Mouse (Mus musculus) forebrain, embryonic 12.5 days (tissue): Measurements from ENCODE around the gene Cyp4f39. TPM values are rescaled to one million over a fixed set of nuclear protein-coding genes. Genes with fewer than 3 reads are reported as not detected.
"Not testable (repeated sequence)": the region's sequence is repeated elsewhere in the genome, so short reads cannot be mapped to it uniquely, and the experiment has no call there.

Experiments used
- ATAC-seq: fragments of 200-750 bp; cut with Nextera tagmentation; 2 replicates; pipeline ENCODE4 v1.8.0; 2017; ENCODE audit warnings: moderate TSS enrichment; ENCODE audit not compliant: low FRiP score
- H3K27ac ChIP-seq: fragments of 300-500 bp; sonication (generic); 2 replicates; pipeline ENCODE4 v1.5.1; 2016; ENCODE audit warnings: mild to moderate bottlenecking
- H3K27me3 ChIP-seq: fragments of 300-500 bp; sonication (generic); 2 replicates; pipeline ENCODE4 v1.6.1; 2016; ENCODE audit warnings: mild to moderate bottlenecking
- H3K36me3 ChIP-seq: fragments of 300-500 bp; sonication (generic); replicated peaks from 2 replicates; pipeline ENCODE4 v1.6.1; 2016; ENCODE audit warnings: mild to moderate bottlenecking
- H3K4me1 ChIP-seq: fragments of 300-500 bp; sonication (generic); 2 replicates; pipeline ENCODE4 v1.6.1; 2016
- H3K4me2 ChIP-seq: fragments of 300-500 bp; sonication (generic); 2 replicates; pipeline ENCODE4 v1.6.1; 2016; ENCODE audit warnings: mild to moderate bottlenecking, moderate library complexity
- H3K4me3 ChIP-seq: fragments of 300-500 bp; sonication (generic); replicated peaks from 2 replicates; pipeline ENCODE4 v1.5.1; 2016; ENCODE audit warnings: mild to moderate bottlenecking
- H3K9ac ChIP-seq: fragments of 300-500 bp; sonication (generic); 2 replicates; pipeline ENCODE4 v1.6.1; 2016; ENCODE audit warnings: mild to moderate bottlenecking
- H3K9me3 ChIP-seq: fragments of 300-500 bp; sonication (generic); 2 replicates; pipeline ENCODE4 v1.6.1; 2016
- WGBS: fragments of 180-500 bp; shearing (Covaris S2); methylation state at CpG from one replicate; pipeline ENCODE4 v1.1.7; 2016; 5-methylcytosine and 5-hydroxymethylcytosine counted together
- polyA plus RNA-seq: library from polyadenylated mRNA; unstranded; fragments of >200 nt; fragmentation: Nextera tagmentation; extraction: Ambion mirVana; gene quantifications from 2 replicates; pipeline ENCODE4 v1.2.1, GENCODE M21; 2016

Cyp4f39 gene
- polyA plus RNA-seq, 1 experiment from 2014 or later, result 0.22 TPM

GRCm38 (mm10) chr17:32477204-32477603 lies 24.7 kb downstream of the Cyp4f39 start:
- 95% methylated on average over 1 of the region's 1 CpGs for WGBS
- Histone ChIP-seq H3K4me3 (no peak overlapping the region), H3K4me2 (no peak overlapping the region), H3K36me3 (no peaks in the 10 kb centered on the region), H3K9me3 (no peaks in the 10 kb centered on the region), H3K4me1 (no peaks in the 10 kb centered on the region), H3K9ac (no peak overlapping the region), H3K27ac (no peak overlapping the region), H3K27me3 (peaks cover 14% of the 10 kb centered on the region; the same call in 1 of the 2 replicates)
- ATAC-seq, result no peak

GRCm38 (mm10) chr17:32478727-32479126 lies 26.2 kb downstream of the Cyp4f39 start:
- Histone ChIP-seq H3K4me2 (no peak overlapping the region), H3K27ac (no peak overlapping the region), H3K27me3 (peaks cover 20% of the 10 kb centered on the region), H3K36me3 (no peaks in the 10 kb centered on the region), H3K4me1 (peaks cover 5% of the 10 kb centered on the region; the same call in 1 of the 2 replicates), H3K9ac (no peak overlapping the region), H3K4me3 (no peak overlapping the region), H3K9me3 (no peaks in the 10 kb centered on the region)
- WGBS, result 77% methylated on average over 2 of the region's 2 CpGs
- ATAC-seq, result no peak

- Histone ChIP-seq H3K27me3 (peaks cover 20% of the 10 kb centered on the region), H3K4me1 (peaks cover 5% of the 10 kb centered on the region; the same call in 1 of the 2 replicates), H3K36me3 (no peaks in the 10 kb centered on the region), H3K4me2 (no peak overlapping the region), H3K9me3 (no peaks in the 10 kb centered on the region), H3K4me3 (no peak overlapping the region), H3K27ac (no peak overlapping the region), H3K9ac (no peak overlapping the region)
- ATAC-seq, result no peak
- 27% methylated on average over 8 of the region's 8 CpGs for WGBS
Measured at GRCm38 (mm10) chr17:32479554-32480506, 27.3 kb downstream of the Cyp4f39 start.

GRCm38 (mm10) chr17:32481766-32482165 lies 29.2 kb downstream of the Cyp4f39 start:
- H3K27me3 ChIP-seq, result peaks cover 25% of the 10 kb centered on the region
- no peak for ATAC-seq
- WGBS, result 84% methylated on average over 14 of the region's 14 CpGs
- H3K4me3 ChIP-seq, result no peak overlapping the region
- no peak overlapping the region for H3K9ac ChIP-seq
- H3K4me2 ChIP-seq, result no peak overlapping the region
- H3K27ac ChIP-seq, result no peak overlapping the region
- H3K36me3 ChIP-seq, result no peaks in the 10 kb centered on the region
- peaks cover 5% of the 10 kb centered on the region; the same call in 1 of the 2 replicates for H3K4me1 ChIP-seq
- no peaks in the 10 kb centered on the region for H3K9me3 ChIP-seq

GRCm38 (mm10) chr17:32483200-32483599 lies 30.7 kb downstream of the Cyp4f39 start:
- ATAC-seq, result peak; percentile 41; the same call in 1 of the 2 replicates
- peaks cover 25% of the 10 kb centered on the region for H3K27me3 ChIP-seq
- H3K36me3 ChIP-seq, result no peaks in the 10 kb centered on the region
- no peaks in the 10 kb centered on the region for H3K9me3 ChIP-seq
- H3K4me3 ChIP-seq, result peak overlapping the region; percentile 15; the same call in 1 of the 2 replicates
- peaks cover 5% of the 10 kb centered on the region; the same call in 1 of the 2 replicates for H3K4me1 ChIP-seq
- WGBS, result 22% methylated on average over 18 of the region's 18 CpGs
- H3K4me2 ChIP-seq, result peak overlapping the region; percentile 48
- no peak overlapping the region for H3K27ac ChIP-seq
- no peak overlapping the region for H3K9ac ChIP-seq

- 0 out of 2 replicates have a peak, but pooled peaks cover 4% of the 10 kb centered on the region for H3K4me1 ChIP-seq
- peak overlapping the region; percentile 33 for H3K4me3 ChIP-seq
- no peaks in the 10 kb centered on the region for H3K9me3 ChIP-seq
- H3K4me2 ChIP-seq, result peak overlapping the region; percentile 54
- 7% methylated on average over 30 of the region's 30 CpGs for WGBS
- H3K9ac ChIP-seq, result peak overlapping the region; percentile 51
- peak; percentile 81 for ATAC-seq
- H3K27ac ChIP-seq, result no peak overlapping the region
- H3K27me3 ChIP-seq, result peaks cover 26% of the 10 kb centered on the region
- H3K36me3 ChIP-seq, result no peaks in the 10 kb centered on the region
Measured at GRCm38 (mm10) chr17:32492349-32492980, 39.9 kb downstream of the Cyp4f39 start.

GRCm38 (mm10) chr17:32494601-32495000 lies 42.1 kb downstream of the Cyp4f39 start:
- H3K36me3 ChIP-seq, result no peaks in the 10 kb centered on the region

GRCm38 (mm10) chr17:32500511-32500910 lies 48.0 kb downstream of the Cyp4f39 start:
- not testable (repeated sequence) for H3K4me1 ChIP-seq, H3K9ac ChIP-seq

More at GRCm38 (mm10) chr17:32494601-32495000, 42.1 kb downstream of the Cyp4f39 start:
- no peaks in the 10 kb centered on the region for H3K9me3 ChIP-seq
- peaks cover 23% of the 10 kb centered on the region for H3K27me3 ChIP-seq
- ATAC-seq, result peak; percentile 33; the same call in 1 of the 2 replicates
- H3K9ac ChIP-seq, result no peak overlapping the region
- 73% methylated on average over 1 of the region's 1 CpGs for WGBS
- 0 out of 2 replicates have a peak, but pooled peaks cover 4% of the 10 kb centered on the region for H3K4me1 ChIP-seq
- H3K4me3 ChIP-seq, result no peak overlapping the region
- H3K27ac ChIP-seq, result no peak overlapping the region
- no peak overlapping the region for H3K4me2 ChIP-seq

GRCm38 (mm10) chr17:32501051-32501450 lies 48.5 kb downstream of the Cyp4f39 start:
- no peak overlapping the region for H3K27ac ChIP-seq
- ATAC-seq, result no peak
- no peaks in the 10 kb centered on the region for H3K27me3 ChIP-seq
- no peaks in the 10 kb centered on the region for H3K9me3 ChIP-seq
- WGBS, result 76% methylated on average over 3 of the region's 3 CpGs
- H3K4me3 ChIP-seq, result no peak overlapping the region
- H3K9ac ChIP-seq, result no peak overlapping the region
- peaks cover 9% of the 10 kb centered on the region for H3K4me1 ChIP-seq
- H3K36me3 ChIP-seq, result no peaks in the 10 kb centered on the region
- H3K4me2 ChIP-seq, result no peak overlapping the region

More at GRCm38 (mm10) chr17:32500511-32500910, 48.0 kb downstream of the Cyp4f39 start:
- not testable (repeated sequence) for H3K27ac ChIP-seq, H3K9me3 ChIP-seq, ATAC-seq, H3K4me3 ChIP-seq, H3K4me2 ChIP-seq, H3K36me3 ChIP-seq, H3K27me3 ChIP-seq
- 89% methylated on average over 4 of the region's 4 CpGs for whole genome bisulfite sequencing

- H3K36me3 ChIP-seq, result no peaks in the 10 kb centered on the region
- no peak overlapping the region for H3K4me3 ChIP-seq
- no peak overlapping the region for H3K9ac ChIP-seq
- no peak for ATAC-seq
- no peak overlapping the region for H3K27ac ChIP-seq
- no peaks in the 10 kb centered on the region for H3K9me3 ChIP-seq
- H3K4me2 ChIP-seq, result no peak overlapping the region
- WGBS, result 83% methylated on average over 2 of the region's 2 CpGs
- H3K27me3 ChIP-seq, result no peaks in the 10 kb centered on the region
- H3K4me1 ChIP-seq, result peaks cover 18% of the 10 kb centered on the region
Measured at GRCm38 (mm10) chr17:32503111-32503510, 50.6 kb downstream of the Cyp4f39 start.

GRCm38 (mm10) chr17:32505851-32506728 lies 53.6 kb downstream of the Cyp4f39 start, which contains the start of gene Cyp4f17:
TSS of gene Cyp4f17 (plus strand) at chr17:32506050.
- H3K9me3 ChIP-seq, result no peaks in the 10 kb centered on the region
- peak; percentile 92 for ATAC-seq
- H3K27ac ChIP-seq, result peak within 1 kb of the TSS; percentile 83
- H3K4me2 ChIP-seq, result peak within 1 kb of the TSS; percentile 78
- under 1% methylated on average over 30 of the region's 30 CpGs for WGBS
- H3K4me1 ChIP-seq, result peaks cover 18% of the 10 kb centered on the region
- no peaks in the 10 kb centered on the region; the same call in 1 of the 2 replicates for H3K36me3 ChIP-seq
- peak within 1 kb of the TSS; percentile 63 for H3K9ac ChIP-seq
- peak within 1 kb of the TSS; percentile 41 for H3K4me3 ChIP-seq
- no peaks in the 10 kb centered on the region for H3K27me3 ChIP-seq
